Mouse (Mus musculus) midbrain, embryonic 12.5 days (tissue): ENCODE data around the gene Cdk11b. TPM values are rescaled to one million over a fixed set of nuclear protein-coding genes. Genes with fewer than 3 reads are reported as not detected.
"Not testable (repeated sequence)": the region's sequence is repeated elsewhere in the genome, so short reads cannot be mapped to it uniquely, and the experiment has no call there.

ENCODE experiments used
- ATAC-seq: fragments of 200-750 bp; cut with Nextera tagmentation; 2 replicates; pipeline ENCODE4 v1.8.0; 2017; ENCODE audit warnings: low read depth, moderate TSS enrichment, moderate library complexity; ENCODE audit not compliant: low FRiP score
- H3K27ac ChIP-seq: fragments of 300-500 bp; sonication (generic); replicated peaks from 2 replicates; pipeline ENCODE4 v1.5.1; 2016; ENCODE audit warnings: mild to moderate bottlenecking
- H3K27me3 ChIP-seq: fragments of 300-500 bp; sonication (generic); 2 replicates; pipeline ENCODE4 v1.6.1; 2016; ENCODE audit warnings: mild to moderate bottlenecking
- H3K36me3 ChIP-seq: fragments of 300-500 bp; sonication (generic); 2 replicates; pipeline ENCODE4 v1.6.1; 2016
- H3K4me1 ChIP-seq: fragments of 300-500 bp; sonication (generic); 2 replicates; pipeline ENCODE4 v1.6.1; 2016
- H3K4me2 ChIP-seq: fragments of 300-500 bp; sonication (generic); replicated peaks from 2 replicates; pipeline ENCODE4 v1.6.1; 2016; ENCODE audit warnings: mild to moderate bottlenecking, moderate library complexity
- H3K4me3 ChIP-seq: fragments of 300-500 bp; sonication (generic); 2 replicates; pipeline ENCODE4 v1.5.1; 2016; ENCODE audit warnings: mild to moderate bottlenecking
- H3K9ac ChIP-seq: fragments of 300-500 bp; sonication (generic); replicated peaks from 2 replicates; pipeline ENCODE4 v1.6.1; 2016; ENCODE audit warnings: mild to moderate bottlenecking, moderate library complexity
- H3K9me3 ChIP-seq: fragments of 300-500 bp; sonication (generic); 2 replicates; pipeline ENCODE4 v1.6.1; 2016; ENCODE audit warnings: mild to moderate bottlenecking
- WGBS: fragments of 180-500 bp; shearing (Covaris S2); methylation state at CpG from one replicate; pipeline ENCODE4 v1.1.7; 2016; 5-methylcytosine and 5-hydroxymethylcytosine counted together
- polyA plus RNA-seq: library from polyadenylated mRNA; unstranded; fragments of >200 nt; fragmentation: Nextera tagmentation; extraction: Ambion mirVana; gene quantifications from 2 replicates; pipeline ENCODE4 v1.2.1, GENCODE M21; 2016

The Cdk11b gene
- polyA plus RNA-seq, 1 experiment from 2014 or later = 84.0 TPM

GRCm38 (mm10) chr4:155654183-155654455 is 29.5 kb downstream of the Cdk11b start:
- peaks cover 32% of the 10 kb centered on the region for H3K4me1 ChIP-seq
- peak overlapping the region; percentile 60 for H3K4me2 ChIP-seq
- H3K27ac ChIP-seq = no peak overlapping the region
- H3K27me3 ChIP-seq = peaks cover 69% of the 10 kb centered on the region
- 2% methylated on average over 6 of the region's 6 CpGs for WGBS
- H3K4me3 ChIP-seq = peak overlapping the region; percentile 43
- no peak overlapping the region for H3K9ac ChIP-seq
- no peaks in the 10 kb centered on the region for H3K9me3 ChIP-seq
- ATAC-seq = no peak
- H3K36me3 ChIP-seq = peaks cover 42% of the 10 kb centered on the region

DNA sequence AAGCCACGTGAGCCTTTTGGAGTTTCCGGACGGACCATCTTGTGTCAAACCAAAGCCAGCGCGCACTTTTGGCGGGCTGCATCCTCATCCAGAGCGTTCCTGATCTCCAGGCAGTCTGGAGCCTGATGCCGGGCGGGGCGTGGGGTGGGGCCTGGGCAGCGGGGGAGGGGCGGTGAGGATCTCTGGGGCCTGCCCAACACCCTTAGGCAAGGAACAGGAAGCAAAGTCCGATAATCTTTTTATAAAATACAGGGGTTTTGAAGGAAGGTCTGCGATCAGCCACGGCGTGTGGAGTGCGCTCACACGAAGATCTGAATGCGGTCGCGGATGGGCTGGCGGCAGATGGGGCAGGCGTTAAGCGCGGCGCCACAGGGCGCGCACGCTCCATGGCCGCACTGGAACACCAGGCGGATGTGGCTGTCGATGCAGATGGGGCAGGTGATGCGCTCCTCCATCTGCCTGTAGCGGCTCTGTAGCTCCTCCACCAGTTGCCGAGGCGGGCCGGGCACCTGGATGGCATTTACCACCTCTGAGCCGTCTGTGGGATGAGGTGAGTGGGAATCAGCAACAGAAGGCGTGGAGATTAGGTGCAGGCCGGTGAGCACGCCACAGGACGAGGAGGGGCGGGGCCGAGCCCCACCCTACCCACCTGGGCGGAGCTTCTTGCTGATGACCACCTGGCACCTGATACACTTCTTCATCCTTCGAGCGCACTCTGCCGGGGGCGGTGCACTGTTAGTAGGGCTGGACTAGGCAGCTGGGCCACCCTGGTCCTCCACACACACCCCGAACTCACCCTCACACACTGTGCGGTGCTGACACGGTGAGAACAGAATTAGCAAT is 30.0 kb downstream of the Cdk11b start:
- Histone ChIP-seq H3K9ac (peak overlapping the region; percentile 43; the same call in 1 of the 2 replicates), H3K27ac (no peak overlapping the region), H3K4me3 (peak overlapping the region; percentile 43), H3K36me3 (peaks cover 42% of the 10 kb centered on the region), H3K27me3 (peaks cover 69% of the 10 kb centered on the region), H3K9me3 (no peaks in the 10 kb centered on the region), H3K4me2 (peak overlapping the region; percentile 60), H3K4me1 (peaks cover 32% of the 10 kb centered on the region)
- 2% methylated on average over 52 of the region's 52 CpGs for WGBS
- peak; percentile 55 for ATAC-seq

DNA sequence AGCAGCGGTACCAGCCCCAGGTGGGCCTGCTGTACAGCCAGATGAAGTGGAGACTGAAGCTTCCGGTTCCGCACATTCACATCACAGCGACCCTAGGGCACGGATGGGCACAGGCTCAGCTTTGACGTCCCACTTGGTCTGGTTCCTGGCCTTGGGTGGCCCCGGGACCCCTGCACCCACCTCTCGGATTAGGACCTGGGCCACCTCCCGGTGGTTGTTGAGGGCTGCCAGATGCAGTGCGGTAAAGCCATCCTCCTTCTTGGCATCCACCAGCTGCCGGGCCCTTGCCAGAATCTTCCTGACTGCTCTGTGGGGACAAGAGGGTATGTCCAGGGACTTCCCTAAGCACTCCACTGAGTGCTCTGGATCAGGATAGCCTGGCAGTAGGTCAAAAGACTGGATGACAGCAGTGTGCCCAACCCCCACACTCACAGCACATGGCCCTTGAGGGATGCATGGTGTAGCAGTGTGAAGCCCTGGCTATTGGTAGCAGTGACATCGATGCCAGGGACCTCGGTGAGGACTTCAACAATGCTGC is 31.6 kb downstream of the Cdk11b start:
- WGBS = 94% methylated on average over 13 of the region's 13 CpGs
- H3K27me3 ChIP-seq = peaks cover 58% of the 10 kb centered on the region
- no peak overlapping the region for H3K4me2 ChIP-seq
- peaks cover 29% of the 10 kb centered on the region for H3K36me3 ChIP-seq
- no peak overlapping the region for H3K4me3 ChIP-seq
- H3K9ac ChIP-seq = no peak overlapping the region
- no peaks in the 10 kb centered on the region for H3K9me3 ChIP-seq
- H3K27ac ChIP-seq = no peak overlapping the region
- ATAC-seq = no peak
- peaks cover 32% of the 10 kb centered on the region for H3K4me1 ChIP-seq

DNA sequence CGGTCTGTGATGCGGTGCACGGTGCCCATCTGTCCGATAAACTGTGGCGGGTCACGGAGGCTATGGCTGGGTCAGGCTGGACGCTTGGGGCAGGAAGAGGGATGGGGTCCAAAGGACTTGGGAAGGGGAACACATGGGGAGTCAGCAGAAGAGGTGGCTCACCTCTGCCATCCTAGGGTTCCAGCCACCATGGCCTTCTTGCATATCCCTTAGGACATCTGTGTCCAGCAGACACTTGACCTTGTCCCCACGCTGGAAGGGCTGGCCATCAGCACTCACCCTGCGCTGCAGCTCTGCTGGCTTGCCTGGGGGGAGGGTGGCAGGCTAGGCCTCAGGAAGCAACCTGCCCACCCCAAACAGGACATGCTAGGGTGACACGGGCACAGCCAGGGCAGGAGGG is 34.3 kb downstream of the Cdk11b start:
- WGBS = 91% methylated on average over 10 of the region's 10 CpGs
- H3K27ac ChIP-seq = no peak overlapping the region

GRCm38 (mm10) chr4:155660641-155661040 is 36.0 kb downstream of the Cdk11b start:
- H3K4me3 ChIP-seq = no peak overlapping the region
- no peak for ATAC-seq
- no peaks in the 10 kb centered on the region for H3K9me3 ChIP-seq
- no peak overlapping the region for H3K27ac ChIP-seq
- 92% methylated on average over 12 of the region's 12 CpGs for WGBS
- no peaks in the 10 kb centered on the region for H3K4me1 ChIP-seq
- H3K27me3 ChIP-seq = peaks cover 15% of the 10 kb centered on the region
- no peak overlapping the region for H3K4me2 ChIP-seq
- H3K36me3 ChIP-seq = peaks cover 24% of the 10 kb centered on the region
- no peak overlapping the region for H3K9ac ChIP-seq

More for the DNA sequence above, 34.3 kb downstream of the Cdk11b start:
- H3K4me2 ChIP-seq = no peak overlapping the region
- ATAC-seq = no peak
- H3K4me3 ChIP-seq = no peak overlapping the region
- no peak overlapping the region for H3K9ac ChIP-seq
- H3K4me1 ChIP-seq = peaks cover 16% of the 10 kb centered on the region
- peaks cover 31% of the 10 kb centered on the region for H3K27me3 ChIP-seq
- no peaks in the 10 kb centered on the region for H3K9me3 ChIP-seq
- peaks cover 24% of the 10 kb centered on the region for H3K36me3 ChIP-seq

GRCm38 (mm10) chr4:155666903-155667302 is 42.2 kb downstream of the Cdk11b start:
- Histone ChIP-seq H3K9me3 (no peaks in the 10 kb centered on the region), H3K36me3 (no peaks in the 10 kb centered on the region), H3K27ac (no peak overlapping the region), H3K4me1 (peaks cover 13% of the 10 kb centered on the region), H3K4me2 (no peak overlapping the region), H3K4me3 (no peak overlapping the region), H3K27me3 (0 out of 2 replicates have a peak, but pooled peaks cover 4% of the 10 kb centered on the region), H3K9ac (no peak overlapping the region)
- ATAC-seq = no peak

DNA sequence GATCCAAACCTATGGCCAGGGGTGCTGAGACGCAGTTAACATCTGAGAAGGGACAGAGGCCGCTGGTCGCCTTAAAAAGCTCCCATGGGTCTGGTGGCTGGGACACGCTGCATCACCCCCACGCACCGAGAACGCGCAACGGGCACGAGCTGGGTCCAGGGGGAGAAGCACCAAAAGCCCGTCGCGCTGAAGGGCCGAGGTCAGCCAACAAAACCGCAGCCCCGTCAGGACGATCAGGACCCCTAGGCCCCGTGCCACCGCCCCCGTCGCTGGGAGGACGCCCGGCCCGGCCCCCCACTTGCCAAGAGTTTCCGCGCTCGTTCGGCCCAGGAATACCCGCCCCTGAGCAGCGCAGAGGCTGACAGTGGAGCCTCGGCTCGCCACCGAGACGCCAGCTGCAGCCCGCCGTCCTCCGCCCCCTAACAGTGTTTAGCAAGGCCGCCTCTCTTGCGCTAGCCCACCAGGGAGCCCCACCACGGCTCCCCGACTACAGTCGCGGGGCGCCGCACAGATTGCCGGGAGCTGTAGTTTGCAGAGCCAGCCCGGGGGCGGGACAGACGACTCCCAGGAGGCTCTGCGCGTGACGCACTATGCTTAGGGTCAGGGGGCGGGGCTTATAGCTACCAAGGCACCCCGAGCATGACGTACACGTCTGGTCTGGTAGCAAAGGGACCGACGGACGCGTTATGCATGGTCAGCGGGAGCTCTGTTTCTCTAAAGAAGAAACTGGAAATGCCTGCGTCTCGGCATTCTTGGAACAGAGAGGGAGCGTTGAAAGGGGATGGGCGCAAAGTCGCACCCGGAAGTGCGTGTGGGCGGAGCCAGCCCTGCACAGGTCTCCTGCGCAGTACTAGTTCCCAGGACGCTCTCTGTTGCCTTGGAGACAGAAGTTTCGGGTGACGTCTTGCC is 44.3 kb downstream of the Cdk11b start, which contains the start of gene Mib2:
Gene Mib2 (minus strand): TSS at position 510 of the 909 bp plus-strand sequence.
- Histone ChIP-seq H3K36me3 (no peaks in the 10 kb centered on the region), H3K4me2 (peak within 1 kb of the TSS; percentile 96), H3K27ac (peak within 1 kb of the TSS; percentile 76), H3K4me3 (peak within 1 kb of the TSS; percentile 85), H3K9me3 (no peaks in the 10 kb centered on the region), H3K9ac (peak within 1 kb of the TSS; percentile 79), H3K27me3 (0 out of 2 replicates have a peak, but pooled peaks cover 4% of the 10 kb centered on the region), H3K4me1 (peaks cover 13% of the 10 kb centered on the region)
- peak; percentile 98 for ATAC-seq
- WGBS = under 1% methylated on average over 73 of the region's 73 CpGs

DNA sequence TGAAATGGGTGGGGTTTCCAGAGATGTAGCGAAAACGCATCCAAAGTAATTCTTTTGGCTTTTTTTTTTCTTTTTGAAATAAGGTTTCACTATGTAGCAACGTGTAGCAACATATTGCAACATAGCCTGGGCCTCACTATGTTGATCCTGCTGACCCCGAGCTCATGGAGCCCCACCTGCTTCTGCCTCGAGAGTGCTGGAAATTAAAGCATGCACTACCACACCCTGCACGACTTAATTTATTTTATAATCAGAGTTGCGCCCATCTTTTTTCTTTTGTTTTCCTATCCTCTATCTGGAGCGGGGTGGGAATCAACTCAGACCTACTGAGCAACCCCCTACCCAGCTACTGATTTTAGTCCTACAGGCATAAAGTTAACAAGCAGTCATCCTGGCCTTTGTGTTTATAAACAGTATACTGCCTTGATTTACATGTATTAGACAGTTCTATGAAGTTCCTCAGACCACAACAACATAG is 45.0 kb downstream of the Cdk11b start:
- H3K4me3 ChIP-seq = peak overlapping the region; percentile 85
- peak overlapping the region; percentile 96 for H3K4me2 ChIP-seq
- no peak overlapping the region for H3K27ac ChIP-seq
- 2% methylated on average over 8 of the region's 8 CpGs for WGBS
- H3K4me1 ChIP-seq = peaks cover 13% of the 10 kb centered on the region
- H3K9me3 ChIP-seq = no peaks in the 10 kb centered on the region
- ATAC-seq = peak; percentile 24
- H3K27me3 ChIP-seq = 0 out of 2 replicates have a peak, but pooled peaks cover 4% of the 10 kb centered on the region
- no peaks in the 10 kb centered on the region for H3K36me3 ChIP-seq
- H3K9ac ChIP-seq = 0 out of 2 replicates have a peak overlapping the region, but pooled peaks have one; percentile 79

- peaks cover 13% of the 10 kb centered on the region for H3K4me1 ChIP-seq
- not testable (repeated sequence) for H3K27me3 ChIP-seq, H3K27ac ChIP-seq, H3K9me3 ChIP-seq, H3K4me2 ChIP-seq, H3K9ac ChIP-seq, ATAC-seq, H3K4me3 ChIP-seq, H3K36me3 ChIP-seq
- WGBS = 57% methylated on average over 4 of the region's 4 CpGs
These were observed 45.6 kb downstream of the Cdk11b start for GRCm38 (mm10) chr4:155670236-155670635.

GRCm38 (mm10) chr4:155672082-155672481 is 47.4 kb downstream of the Cdk11b start:
- Histone ChIP-seq H3K4me2 (no peak overlapping the region), H3K9me3 (no peaks in the 10 kb centered on the region), H3K27me3 (0 out of 2 replicates have a peak, but pooled peaks cover 4% of the 10 kb centered on the region), H3K36me3 (no peaks in the 10 kb centered on the region), H3K9ac (no peak overlapping the region), H3K4me3 (no peak overlapping the region), H3K27ac (no peak overlapping the region), H3K4me1 (peaks cover 13% of the 10 kb centered on the region)
- 57% methylated on average over 2 of the region's 2 CpGs for WGBS
- ATAC-seq = no peak

DNA sequence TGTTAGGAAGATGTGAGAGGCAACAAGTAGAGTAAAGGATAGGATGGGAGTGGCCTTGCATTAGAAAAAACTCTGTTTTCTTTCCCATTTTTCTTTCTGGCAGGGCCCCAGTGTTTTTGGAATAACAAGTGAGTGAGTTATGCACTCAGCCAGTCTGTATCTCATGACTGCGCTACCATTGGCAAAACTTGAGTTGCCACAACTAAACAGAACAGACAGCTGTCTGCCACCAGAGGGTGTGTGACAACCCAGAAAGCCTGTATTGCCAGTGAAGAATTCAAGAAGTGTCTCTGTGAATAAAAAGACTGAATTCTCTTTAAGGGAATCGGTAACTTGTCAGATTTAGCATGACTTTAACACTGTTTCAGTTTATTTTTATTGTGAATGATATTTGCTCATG is 51.3 kb downstream of the Cdk11b start:
- no peak overlapping the region for H3K9ac ChIP-seq
- no peaks in the 10 kb centered on the region for H3K4me1 ChIP-seq
- H3K27ac ChIP-seq = no peak overlapping the region
- 82% methylated on average over 2 of the region's 2 CpGs for WGBS
- no peak overlapping the region for H3K4me2 ChIP-seq
- no peak for ATAC-seq
- no peaks in the 10 kb centered on the region for H3K9me3 ChIP-seq
- H3K4me3 ChIP-seq = no peak overlapping the region
- H3K27me3 ChIP-seq = no peaks in the 10 kb centered on the region
- no peaks in the 10 kb centered on the region for H3K36me3 ChIP-seq
